Mouse (Mus musculus): ENCODE results near the gene Lrfn1. TPM values are rescaled to one million over a fixed set of nuclear protein-coding genes. Genes with fewer than 3 reads are reported as not detected.

Gene Lrfn1
- total RNA-seq, 1 experiment from 2014 or later, result 11.5 TPM

- DNase-seq, result no peak
Measured at GRCm38 (mm10) chr7:28511441-28511840, 59.7 kb downstream of the Lrfn1 start.

Other genes with a start within 250 kb of the Lrfn1 start
- gene Eid2, start 184.1 kb upstream of the Lrfn1 start, total RNA-seq (2021), result 27.4 and 29.8 TPM in 2 replicates
- 14.2 and 14.3 TPM in 2 replicates for gene Eid2b, start 174.2 kb upstream of the Lrfn1 start, total RNA-seq (2021)
- not detected in 2 replicates for gene Selenov, start 160.8 kb upstream of the Lrfn1 start, total RNA-seq (2021)
- 0.41 and 0.56 TPM in 2 replicates for gene Dll3, start 149.7 kb upstream of the Lrfn1 start, total RNA-seq (2021)
- gene Timm50, start 139.9 kb upstream of the Lrfn1 start, total RNA-seq (2021), result 94.7 and 100 TPM in 2 replicates
- 122 and 127 TPM in 2 replicates for gene Supt5, start 113.2 kb upstream of the Lrfn1 start, total RNA-seq (2021)
- 937 and 1,132 TPM in 2 replicates for gene Rps16, start 101.3 kb upstream of the Lrfn1 start, total RNA-seq (2021)
- 27.9 and 32.6 TPM in 2 replicates for gene Plekhg2, start 79.4 kb upstream of the Lrfn1 start, total RNA-seq (2021)
- gene Zfp36, start 71.7 kb upstream of the Lrfn1 start, total RNA-seq (2021), result 27.9 and 30.7 TPM in 2 replicates
- 29.6 and 30.5 TPM in 2 replicates for gene Med29, start 59.3 kb upstream of the Lrfn1 start, total RNA-seq (2021)
- 77.0 and 87.6 TPM in 2 replicates for gene Paf1, start 59.0 kb upstream of the Lrfn1 start, total RNA-seq (2021)
- 14.7 and 24.7 TPM in 2 replicates for gene Gmfg, start 14.5 kb upstream of the Lrfn1 start, total RNA-seq (2021)
- gene Ifnl2, start 58.5 kb downstream of the Lrfn1 start, total RNA-seq (2021), result not detected in 2 replicates
- not detected in 2 replicates for gene Ifnl3, start 70.9 kb downstream of the Lrfn1 start, total RNA-seq (2021)
- not detected in 2 replicates for gene Sycn, start 88.9 kb downstream of the Lrfn1 start, total RNA-seq (2021)
- 0.41 TPM in 1 of 2 replicates, not detected in the other for gene Nccrp1, start 95.3 kb downstream of the Lrfn1 start, total RNA-seq (2021)
- 52.3 and 56.3 TPM in 2 replicates for gene Samd4b, start 146.2 kb downstream of the Lrfn1 start, total RNA-seq (2021)
- gene Pak4, start 146.2 kb downstream of the Lrfn1 start, total RNA-seq (2021), result 22.0 and 25.6 TPM in 2 replicates
- gene Acp7, start 179.4 kb downstream of the Lrfn1 start, total RNA-seq (2021), result not detected in 2 replicates
- gene Fbxo27, start 240.9 kb downstream of the Lrfn1 start, total RNA-seq (2021), result 0.63 and 2.6 TPM in 2 replicates

Measured in adrenal gland, postnatal 14 days (tissue).